Mouse (Mus musculus) ES-Bruce4 (cell line): Measurements from ENCODE around the gene Dpep1.

Experiments
- EP300 ChIP-seq: IDR thresholded peaks from 2 replicates; pipeline ENCODE4 v1.6.1; 2011; ENCODE audit warnings: low read depth, low read length; ENCODE audit not compliant: insufficient read depth
- POLR2A ChIP-seq: IDR thresholded peaks from one replicate; pipeline ENCODE4 v1.8.1; 2011; ENCODE audit warnings: low read length; ENCODE audit not compliant: insufficient read depth

- TF ChIP-seq EP300 (no peak), POLR2A (no peak)
Observed at GRCm38 (mm10) chr8:123213118-123213772, 27.2 kb downstream of the Dpep1 start.
